Mouse (Mus musculus) midbrain, embryonic 16.5 days (tissue): ENCODE results near the gene Tppp3. TPM values are rescaled to one million over a fixed set of nuclear protein-coding genes. Genes with fewer than 3 reads are reported as not detected.

ENCODE experiments used
- ATAC-seq: fragments of 200-750 bp; cut with Nextera tagmentation; 2 replicates; pipeline ENCODE4 v1.8.0; 2017; ENCODE audit warnings: moderate TSS enrichment
- H3K27ac ChIP-seq: fragments of 300-500 bp; sonication (generic); 2 replicates; pipeline ENCODE4 v1.5.1; 2014; ENCODE audit warnings: mild to moderate bottlenecking, low read length, mixed read lengths
- H3K27me3 ChIP-seq: fragments of 300-500 bp; sonication (generic); 2 replicates; pipeline ENCODE4 v1.6.1; 2014; ENCODE audit warnings: low read depth, low read length, mixed read lengths; ENCODE audit not compliant: control insufficient read depth, insufficient read depth
- H3K36me3 ChIP-seq: fragments of 300-500 bp; sonication (generic); 2 replicates; pipeline ENCODE4 v1.6.1; 2014; ENCODE audit warnings: mild to moderate bottlenecking, low read length, moderate library complexity, mixed read lengths; ENCODE audit not compliant: control insufficient read depth, insufficient read depth
- H3K4me1 ChIP-seq: fragments of 300-500 bp; sonication (generic); 2 replicates; pipeline ENCODE4 v1.6.1; 2014; ENCODE audit warnings: mild to moderate bottlenecking, low read length, mixed read lengths; ENCODE audit not compliant: control insufficient read depth, insufficient read depth
- H3K4me2 ChIP-seq: fragments of 300-500 bp; sonication (generic); 2 replicates; pipeline ENCODE4 v1.6.1; 2014; ENCODE audit warnings: mild to moderate bottlenecking, low read length, mixed read lengths
- H3K4me3 ChIP-seq: fragments of 300-500 bp; sonication (generic); 2 replicates; pipeline ENCODE4 v1.5.1; 2014; ENCODE audit warnings: low read depth, mild to moderate bottlenecking, low read length, moderate library complexity, mixed read lengths
- H3K9ac ChIP-seq: fragments of 300-500 bp; sonication (generic); 2 replicates; pipeline ENCODE4 v1.6.1; 2014; ENCODE audit warnings: low read depth, low read length, mixed read lengths
- H3K9me3 ChIP-seq: fragments of 300-500 bp; sonication (generic); replicated peaks from 2 replicates; pipeline ENCODE4 v1.6.1; 2014; ENCODE audit warnings: mild to moderate bottlenecking, low read length, mixed read lengths; ENCODE audit not compliant: control insufficient read depth, poor library complexity, severe bottlenecking
- WGBS: fragments of 180-500 bp; shearing (Covaris S2); extraction: QIAGEN DNeasy Blood & Tissue Kit; methylation state at CpG from one replicate; pipeline ENCODE4 v1.1.7; 2014; 5-methylcytosine and 5-hydroxymethylcytosine counted together
- polyA plus RNA-seq: library from polyadenylated mRNA; unstranded; fragments of >200 nt; fragmentation: Nextera tagmentation; extraction: Ambion mirVana; gene quantifications from 2 replicates; pipeline ENCODE4 v1.2.1, GENCODE M21; 2015

The Tppp3 gene
- 153 and 159 TPM in 2 replicates for polyA plus RNA-seq

DNA sequence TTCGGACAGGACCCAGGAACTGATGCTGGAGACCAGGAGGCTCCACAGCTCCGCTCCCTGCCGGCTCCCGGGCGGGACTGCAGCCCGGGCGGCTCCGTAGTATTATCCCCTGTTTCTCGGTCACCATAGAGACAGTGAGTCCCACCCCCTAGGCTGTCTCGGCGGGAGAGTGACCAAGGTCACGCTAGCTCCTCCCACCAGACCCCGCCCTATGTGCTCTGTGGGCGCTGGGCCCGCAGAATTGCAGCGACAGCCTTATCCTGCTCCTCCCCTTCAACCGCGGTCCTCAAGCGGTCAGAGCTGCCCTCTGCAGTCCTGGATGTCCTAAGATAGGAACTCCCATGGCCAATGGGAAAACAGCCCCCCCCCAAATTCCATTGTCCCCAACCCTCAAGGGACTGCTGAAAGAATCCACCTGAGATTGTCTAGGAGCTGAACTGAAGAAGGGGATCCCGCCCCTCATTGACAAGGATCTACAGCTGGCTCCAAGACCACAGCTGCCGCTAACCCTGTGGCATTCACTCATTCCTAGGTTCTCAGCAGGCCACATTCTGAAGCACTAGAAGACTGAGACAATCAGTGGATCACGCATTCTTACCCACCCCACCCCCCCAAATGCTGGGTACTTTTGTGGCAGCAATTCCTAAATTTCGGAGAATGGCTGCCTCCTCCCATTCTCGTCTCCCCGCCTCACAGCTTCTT is at the start of gene Tppp3:
TSS of gene Tppp3 (minus strand) at position 213 of the 702 bp plus-strand sequence.
- Histone ChIP-seq H3K27me3 (no peaks in the 10 kb centered on the region), H3K4me2 (peak within 1 kb of the TSS; percentile 80), H3K4me1 (peaks cover 41% of the 10 kb centered on the region), H3K9ac (peak within 1 kb of the TSS; percentile 70), H3K36me3 (peaks cover 9% of the 10 kb centered on the region; the same call in 1 of the 2 replicates), H3K9me3 (no peaks in the 10 kb centered on the region), H3K27ac (peak within 1 kb of the TSS; percentile 68), H3K4me3 (peak within 1 kb of the TSS; percentile 50)
- peak; percentile 89 for ATAC-seq
- WGBS, result 6% methylated on average over 25 of the region's 25 CpGs

DNA sequence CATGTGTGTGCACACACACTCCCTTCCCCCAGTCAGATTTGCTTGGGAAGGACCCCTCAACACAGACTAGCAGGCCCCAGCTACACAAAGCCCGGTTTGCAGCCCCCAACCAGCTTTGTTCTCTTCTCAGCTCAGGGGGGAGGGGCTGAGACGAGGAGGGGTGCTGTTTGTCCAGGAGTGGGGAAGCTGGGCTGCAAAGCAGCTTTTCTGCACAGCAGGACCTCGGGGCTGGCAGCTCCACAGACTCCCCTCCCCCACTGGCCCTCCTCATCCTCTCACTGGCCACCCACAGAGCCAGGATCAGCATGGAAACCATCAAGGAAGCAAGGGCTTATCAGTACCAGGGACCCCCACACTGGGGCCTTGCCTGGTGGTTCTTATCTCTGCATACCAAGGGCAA is 49.7 kb upstream of the Tppp3 start:
- peaks cover 17% of the 10 kb centered on the region for H3K36me3 ChIP-seq
- H3K9me3 ChIP-seq, result no peaks in the 10 kb centered on the region
- no peak overlapping the region for H3K27ac ChIP-seq
- H3K9ac ChIP-seq, result no peak overlapping the region
- no peak overlapping the region for H3K4me2 ChIP-seq
- no peaks in the 10 kb centered on the region; the same call in 1 of the 2 replicates for H3K27me3 ChIP-seq
- ATAC-seq, result no peak
- H3K4me1 ChIP-seq, result peaks cover 31% of the 10 kb centered on the region
- WGBS, result 0% methylated on average over 3 of the region's 3 CpGs
- no peak overlapping the region for H3K4me3 ChIP-seq

DNA sequence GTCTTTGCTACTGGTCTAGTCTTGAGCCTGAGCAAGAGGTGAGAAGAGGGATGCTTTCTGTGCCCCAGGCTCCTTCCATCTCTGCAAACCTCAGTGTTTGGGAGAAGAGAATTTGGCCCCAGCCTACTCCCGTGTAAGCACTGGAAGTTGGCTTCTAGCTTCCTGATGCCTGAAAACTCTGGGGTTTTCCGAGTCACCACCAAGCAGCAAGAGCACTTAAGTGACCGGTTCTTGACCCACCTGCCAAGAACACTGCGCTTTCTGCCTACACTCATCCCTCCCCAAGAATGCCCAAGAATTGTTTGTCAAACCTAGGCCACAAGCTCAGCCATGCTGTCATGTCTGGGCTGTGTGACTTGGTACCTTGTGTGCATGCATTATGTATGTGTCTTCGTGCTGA is 49.2 kb upstream of the Tppp3 start:
- Histone ChIP-seq H3K4me1 (peaks cover 32% of the 10 kb centered on the region), H3K27me3 (no peaks in the 10 kb centered on the region; the same call in 1 of the 2 replicates), H3K27ac (no peak overlapping the region), H3K9me3 (no peaks in the 10 kb centered on the region), H3K36me3 (peaks cover 17% of the 10 kb centered on the region), H3K4me3 (no peak overlapping the region), H3K9ac (no peak overlapping the region), H3K4me2 (no peak overlapping the region)
- ATAC-seq, result no peak
- WGBS, result 14% methylated on average over 5 of the region's 5 CpGs

DNA sequence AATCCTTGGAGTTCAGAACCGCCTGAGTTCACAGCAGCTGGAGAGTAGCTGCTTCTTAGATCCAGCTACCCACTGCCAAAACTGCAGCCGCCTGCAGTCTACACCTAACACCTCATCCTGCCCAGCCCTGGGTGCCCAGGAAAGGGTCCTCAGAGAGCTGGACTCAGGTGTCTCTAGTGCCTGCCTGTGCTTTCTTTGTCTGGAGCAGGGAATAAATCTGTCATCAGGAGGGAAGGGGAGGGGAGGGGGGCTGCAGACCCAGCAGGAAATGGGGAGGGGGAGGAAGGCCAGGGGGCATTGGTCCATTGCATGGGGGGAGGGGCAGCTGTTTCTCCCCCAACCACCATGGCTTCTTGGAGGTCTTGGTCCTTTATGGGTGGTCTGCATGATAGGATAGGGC is 48.3 kb upstream of the Tppp3 start:
- Histone ChIP-seq H3K9me3 (no peaks in the 10 kb centered on the region), H3K4me3 (0 out of 2 replicates have a peak overlapping the region, but pooled peaks have one; percentile 55), H3K9ac (no peak overlapping the region; the same call in 1 of the 2 replicates), H3K36me3 (peaks cover 10% of the 10 kb centered on the region), H3K4me2 (peak overlapping the region; percentile 96), H3K27me3 (no peaks in the 10 kb centered on the region; the same call in 1 of the 2 replicates), H3K4me1 (peaks cover 32% of the 10 kb centered on the region), H3K27ac (no peak overlapping the region)
- WGBS, result 5% methylated on average over 2 of the region's 2 CpGs
- no peak for ATAC-seq

DNA sequence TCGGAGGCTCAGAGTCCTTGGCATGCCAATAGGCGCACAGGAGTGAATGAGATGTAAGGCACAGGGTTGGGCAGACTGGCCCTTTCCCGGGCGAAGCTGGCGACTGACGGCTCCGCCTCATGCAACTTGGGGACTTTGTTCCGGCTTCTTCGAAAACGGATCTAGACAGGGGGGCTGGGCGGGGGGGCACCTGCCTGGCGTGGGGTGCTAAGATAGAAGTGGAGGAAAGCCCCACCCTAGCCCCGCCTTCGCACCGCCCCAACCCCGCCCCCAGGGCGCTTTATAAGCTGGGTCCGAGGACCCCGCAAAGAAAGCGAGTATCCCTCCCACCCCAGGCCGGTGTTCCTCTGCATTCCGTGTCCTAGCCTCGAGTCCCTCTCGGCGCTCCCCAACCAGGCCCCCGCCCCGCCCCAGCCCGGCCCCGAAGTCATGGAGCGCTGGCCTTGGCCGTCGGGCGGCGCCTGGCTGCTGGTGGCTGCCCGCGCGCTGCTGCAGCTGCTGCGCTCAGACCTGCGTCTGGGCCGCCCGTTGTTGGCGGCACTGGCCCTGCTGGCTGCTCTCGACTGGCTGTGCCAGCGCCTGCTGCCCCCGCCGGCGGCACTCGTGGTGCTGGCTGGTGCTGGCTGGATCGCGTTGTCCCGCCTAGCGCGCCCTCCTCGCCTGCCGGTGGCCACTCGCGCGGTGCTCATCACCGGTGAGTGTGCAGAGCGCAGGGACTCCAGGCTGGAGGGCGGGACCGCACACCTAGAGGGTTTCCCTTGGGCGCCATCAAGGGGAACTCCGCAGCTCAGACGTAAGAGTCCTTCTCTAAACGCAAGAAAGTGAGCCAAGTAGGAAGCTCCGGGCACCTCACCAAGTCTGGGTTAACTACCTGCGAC is 47.3 kb upstream of the Tppp3 start, which contains the start of gene Hsd11b2:
TSS of gene Hsd11b2 (plus strand) at position 320 of the 878 bp plus-strand sequence.
- H3K4me1 ChIP-seq, result peaks cover 32% of the 10 kb centered on the region
- H3K9me3 ChIP-seq, result no peaks in the 10 kb centered on the region
- peak within 1 kb of the TSS; percentile 70 for H3K9ac ChIP-seq
- H3K4me2 ChIP-seq, result peak within 1 kb of the TSS; percentile 96
- peaks cover 8% of the 10 kb centered on the region; the same call in 1 of the 2 replicates for H3K36me3 ChIP-seq
- ATAC-seq, result peak; percentile 69
- H3K27ac ChIP-seq, result peak within 1 kb of the TSS; percentile 32; the same call in 1 of the 2 replicates
- no peaks in the 10 kb centered on the region; the same call in 1 of the 2 replicates for H3K27me3 ChIP-seq
- H3K4me3 ChIP-seq, result peak within 1 kb of the TSS; percentile 55
- WGBS, result under 1% methylated on average over 66 of the region's 68 CpGs

DNA sequence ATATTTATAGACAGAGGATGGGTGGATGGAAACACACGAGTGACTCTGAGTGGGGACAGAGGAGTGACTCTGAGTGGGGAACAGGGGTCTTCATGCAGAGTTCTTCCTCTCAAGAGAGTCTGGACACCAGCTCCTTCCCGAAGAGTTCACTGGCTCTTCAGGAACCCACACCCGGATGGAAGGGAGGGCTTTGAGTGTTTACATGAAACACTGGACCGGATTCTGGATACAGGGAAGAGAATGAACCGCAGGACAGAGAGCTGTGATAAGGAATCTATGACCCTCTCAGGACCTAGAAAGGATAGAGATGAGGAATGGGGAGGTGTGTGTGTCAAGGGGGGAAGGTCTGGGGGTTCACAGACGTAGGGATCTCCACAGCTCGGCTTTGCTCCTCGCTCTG is 46.0 kb upstream of the Tppp3 start:
- H3K27ac ChIP-seq, result no peak overlapping the region
- no peak overlapping the region for H3K4me3 ChIP-seq
- no peak overlapping the region for H3K4me2 ChIP-seq
- H3K27me3 ChIP-seq, result no peaks in the 10 kb centered on the region; the same call in 1 of the 2 replicates
- no peak overlapping the region for H3K9ac ChIP-seq
- no peaks in the 10 kb centered on the region for H3K9me3 ChIP-seq
- peaks cover 32% of the 10 kb centered on the region for H3K4me1 ChIP-seq
- peaks cover 4% of the 10 kb centered on the region; the same call in 1 of the 2 replicates for H3K36me3 ChIP-seq
- no peak for ATAC-seq
- WGBS, result 45% methylated on average over 8 of the region's 8 CpGs

DNA sequence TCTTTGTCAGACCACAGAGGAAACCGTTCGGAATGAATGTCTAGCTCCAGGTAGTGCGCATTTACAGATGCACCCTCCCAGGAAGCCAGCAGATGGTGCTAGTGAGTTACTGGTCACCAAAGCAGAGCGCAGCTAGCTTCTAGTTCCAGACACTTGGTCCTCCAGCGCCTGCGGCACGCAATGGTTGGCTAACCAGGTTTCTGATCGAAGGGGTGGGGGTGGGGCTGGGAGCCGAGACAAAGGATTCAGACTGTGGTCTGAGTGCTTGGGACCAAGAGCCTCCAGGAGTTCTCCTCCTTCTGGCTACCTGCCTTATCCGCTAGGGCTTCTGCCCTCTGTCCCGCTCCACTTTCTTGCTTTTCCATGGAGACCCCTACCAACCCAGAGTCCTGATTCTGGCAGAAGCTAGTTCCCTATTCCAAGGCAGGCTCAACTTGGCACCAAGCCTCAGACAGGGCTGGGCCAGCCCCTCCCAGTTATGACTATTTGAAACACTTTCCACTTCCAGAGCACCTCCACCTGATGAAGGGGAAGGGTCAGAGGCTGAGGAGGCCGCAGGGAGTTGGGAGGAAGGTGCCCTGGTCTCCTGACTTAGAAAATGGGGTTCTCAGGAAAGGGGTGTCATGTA is 44.8 kb upstream of the Tppp3 start:
- Histone ChIP-seq H3K4me3 (no peak overlapping the region), H3K9ac (no peak overlapping the region), H3K27me3 (no peaks in the 10 kb centered on the region; the same call in 1 of the 2 replicates), H3K36me3 (no peaks in the 10 kb centered on the region), H3K27ac (no peak overlapping the region), H3K4me2 (peak overlapping the region; percentile 48), H3K4me1 (peaks cover 32% of the 10 kb centered on the region), H3K9me3 (no peaks in the 10 kb centered on the region)
- ATAC-seq, result peak; percentile 18; the same call in 1 of the 2 replicates
- WGBS, result 10% methylated on average over 12 of the region's 12 CpGs

DNA sequence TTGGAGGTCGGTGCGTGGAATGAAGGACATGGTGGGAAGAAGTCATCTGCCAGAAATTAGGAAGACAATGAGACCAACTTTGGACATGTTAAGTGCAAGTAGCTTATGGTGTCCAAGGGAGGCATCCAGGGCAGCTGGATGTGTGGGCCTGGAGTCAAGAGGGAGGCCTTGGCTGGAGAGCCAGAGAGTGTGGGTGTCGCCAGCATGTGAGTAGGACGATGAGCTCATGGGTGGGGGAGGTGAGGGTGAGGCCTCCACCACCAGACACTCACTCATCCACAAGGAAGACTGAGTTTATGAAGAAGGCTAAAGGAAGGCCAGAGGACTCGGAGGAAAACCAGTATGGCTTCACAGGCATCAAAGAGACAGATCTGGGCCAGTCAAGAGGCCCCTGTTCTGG is 43.3 kb upstream of the Tppp3 start:
- peaks cover 22% of the 10 kb centered on the region for H3K4me1 ChIP-seq
- H3K27me3 ChIP-seq, result no peaks in the 10 kb centered on the region; the same call in 1 of the 2 replicates
- H3K4me3 ChIP-seq, result no peak overlapping the region
- no peak overlapping the region for H3K9ac ChIP-seq
- H3K36me3 ChIP-seq, result no peaks in the 10 kb centered on the region
- 76% methylated on average over 5 of the region's 5 CpGs for WGBS
- no peaks in the 10 kb centered on the region for H3K9me3 ChIP-seq
- no peak overlapping the region for H3K27ac ChIP-seq
- ATAC-seq, result no peak
- no peak overlapping the region for H3K4me2 ChIP-seq
